Mouse (Mus musculus): Measurements from ENCODE around the gene Icosl. TPM values are rescaled to one million over a fixed set of nuclear protein-coding genes. Genes with fewer than 3 reads are reported as not detected.
A peak's percentile ranks its signal among the peaks of the same experiment; 100 is the strongest.

Icosl gene
- polyA plus RNA-seq, 1 experiment = 17.6 TPM

DNA sequence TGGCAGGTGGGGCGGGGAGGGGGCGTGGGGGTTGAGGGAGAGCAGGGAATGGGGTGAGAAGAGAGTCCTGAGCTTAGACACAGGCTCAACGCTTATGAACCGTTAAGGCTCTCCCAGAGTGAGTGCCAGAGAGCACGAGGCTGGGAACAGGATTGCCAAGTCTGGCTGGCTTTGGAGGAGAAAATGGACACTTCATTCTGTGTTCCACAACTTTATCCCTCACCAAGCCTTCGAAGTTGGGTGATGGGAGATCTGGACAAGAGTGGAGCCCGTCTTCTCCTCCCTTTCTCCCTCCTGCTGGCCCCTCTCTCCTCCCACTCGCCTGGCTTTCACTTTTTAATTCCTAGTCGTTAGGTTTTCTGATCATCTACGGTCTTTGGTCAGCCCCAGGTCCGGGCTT is 561 bp upstream of the Icosl start:
- H3K4me3 ChIP-seq (replicated peaks; ENCODE audit: extremely low read depth, low read depth, low read length) = peak overlapping the region; percentile 67
- 17% methylated on average over 11 of the region's 11 CpGs for WGBS
- TF ChIP-seq POLR2A (IDR thresholded peaks at IDR 0.05; ENCODE audit: borderline replicate concordance, extremely low read depth, low read depth, low read length) = no peak
- no peak for TF ChIP-seq CTCF (IDR thresholded peaks at IDR 0.05; ENCODE audit: insufficient read depth, low read length)
- peak; percentile 19 for DNase-seq
- no peaks in the 10 kb centered on the region for H3K4me1 ChIP-seq (ENCODE audit: control insufficient read depth, insufficient read depth, low read length)

DNA sequence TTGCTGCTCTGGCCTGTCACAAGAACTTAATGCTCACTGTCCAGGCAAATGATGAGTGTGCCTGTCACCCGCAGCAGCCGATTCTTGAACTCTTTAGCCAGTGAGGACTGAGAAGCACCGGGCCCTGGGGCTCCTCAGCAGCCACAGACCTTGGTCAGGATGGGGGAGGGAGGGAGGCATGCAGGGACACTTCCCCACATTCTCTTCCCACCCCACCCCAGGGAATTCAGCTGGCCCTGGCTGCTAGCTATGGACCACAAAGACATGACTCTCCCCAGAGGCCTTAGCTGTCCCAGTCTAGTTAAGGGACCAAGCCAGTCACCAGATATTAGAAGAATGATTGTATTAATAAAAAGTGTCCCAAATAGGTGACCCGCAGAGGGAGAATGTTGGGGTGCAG is 5.0 kb downstream of the Icosl start:
- 69% methylated on average over 4 of the region's 4 CpGs for WGBS
- TF ChIP-seq CTCF (IDR thresholded peaks at IDR 0.05; ENCODE audit: insufficient read depth, low read length) (no peak), POLR2A (IDR thresholded peaks at IDR 0.05; ENCODE audit: borderline replicate concordance, extremely low read depth, low read depth, low read length) (no peak)
- no peaks in the 10 kb centered on the region for H3K4me1 ChIP-seq (ENCODE audit: control insufficient read depth, insufficient read depth, low read length)
- DNase-seq = no peak
- no peak overlapping the region for H3K4me3 ChIP-seq (replicated peaks; ENCODE audit: extremely low read depth, low read depth, low read length)

DNA sequence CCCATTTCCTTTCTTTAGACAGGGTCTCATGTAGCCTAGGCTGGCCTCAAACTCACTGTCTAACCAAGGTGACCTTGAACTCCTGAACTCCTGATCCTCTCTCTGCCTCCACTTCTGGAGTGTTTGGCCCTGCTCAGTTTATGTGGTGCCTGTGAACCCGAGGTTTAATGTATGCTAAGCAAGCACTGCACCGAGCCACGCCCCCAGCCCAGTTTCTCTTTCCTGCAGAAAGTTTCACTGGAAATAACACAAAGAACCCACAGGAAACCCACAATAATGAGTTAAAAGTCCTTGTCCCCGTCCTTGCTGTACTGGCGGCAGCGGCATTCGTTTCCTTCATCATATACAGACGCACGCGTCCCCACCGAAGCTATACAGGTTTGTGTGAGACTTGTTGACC is 5.9 kb downstream of the Icosl start:
- no peaks in the 10 kb centered on the region for H3K4me1 ChIP-seq (ENCODE audit: control insufficient read depth, insufficient read depth, low read length)
- no peak for DNase-seq
- 69% methylated on average over 11 of the region's 11 CpGs for WGBS
- H3K4me3 ChIP-seq (replicated peaks; ENCODE audit: extremely low read depth, low read depth, low read length) = no peak overlapping the region
- TF ChIP-seq CTCF (IDR thresholded peaks at IDR 0.05; ENCODE audit: insufficient read depth, low read length) = no peak
- no peak for TF ChIP-seq POLR2A (IDR thresholded peaks at IDR 0.05; ENCODE audit: borderline replicate concordance, extremely low read depth, low read depth, low read length)

DNA sequence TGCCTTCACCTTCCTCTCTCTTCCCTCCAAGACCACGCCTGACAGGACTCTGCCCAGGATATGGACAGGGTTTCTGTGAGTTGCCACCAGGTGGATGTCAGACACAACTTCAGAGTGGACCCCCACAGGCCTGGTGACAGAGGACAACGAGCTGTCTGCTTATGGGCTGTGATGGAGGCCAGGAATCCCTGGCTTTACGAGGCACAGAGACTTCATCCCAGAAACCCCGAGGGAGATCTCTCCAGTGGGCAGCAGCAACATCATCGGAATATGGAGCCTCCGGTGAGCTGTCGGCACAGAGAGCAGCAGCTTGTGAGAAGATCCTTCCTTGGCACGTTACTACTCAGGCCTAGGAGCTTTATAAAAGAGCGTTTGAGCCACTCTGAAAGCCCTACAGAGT is 8.8 kb downstream of the Icosl start:
- no peak for DNase-seq
- TF ChIP-seq POLR2A (IDR thresholded peaks at IDR 0.05; ENCODE audit: borderline replicate concordance, extremely low read depth, low read depth, low read length) (no peak), CTCF (IDR thresholded peaks at IDR 0.05; ENCODE audit: insufficient read depth, low read length) (no peak)
- WGBS = 77% methylated on average over 9 of the region's 9 CpGs
- Histone ChIP-seq H3K4me1 (ENCODE audit: control insufficient read depth, insufficient read depth, low read length) (no peaks in the 10 kb centered on the region), H3K4me3 (replicated peaks; ENCODE audit: extremely low read depth, low read depth, low read length) (no peak overlapping the region)

DNA sequence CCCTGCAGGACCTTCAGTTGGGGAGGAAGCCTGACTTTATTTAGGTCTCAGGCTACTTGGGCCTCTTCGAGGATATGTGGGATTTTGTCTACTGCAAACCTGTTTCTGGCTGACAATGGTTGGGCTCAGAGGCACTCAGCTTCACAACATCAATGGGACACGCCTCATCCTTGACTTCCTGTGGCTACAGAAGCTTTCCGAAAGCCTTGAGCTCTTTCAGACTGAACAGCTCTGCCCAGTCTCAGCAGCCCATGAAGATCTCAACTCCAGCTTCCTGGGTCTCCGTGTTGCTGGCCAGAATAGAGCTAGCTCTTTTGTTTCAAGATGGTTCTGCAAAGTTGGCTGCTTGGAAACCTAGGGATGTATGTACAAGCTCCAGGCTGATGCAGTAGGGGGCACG is 9.2 kb downstream of the Icosl start:
- H3K4me3 ChIP-seq (replicated peaks; ENCODE audit: extremely low read depth, low read depth, low read length) = no peak overlapping the region
- WGBS = 61% methylated on average over 5 of the region's 5 CpGs
- no peak for DNase-seq
- TF ChIP-seq CTCF (IDR thresholded peaks at IDR 0.05; ENCODE audit: insufficient read depth, low read length) = no peak
- no peak for TF ChIP-seq POLR2A (IDR thresholded peaks at IDR 0.05; ENCODE audit: borderline replicate concordance, extremely low read depth, low read depth, low read length)
- H3K4me1 ChIP-seq (ENCODE audit: control insufficient read depth, insufficient read depth, low read length) = no peaks in the 10 kb centered on the region

DNA sequence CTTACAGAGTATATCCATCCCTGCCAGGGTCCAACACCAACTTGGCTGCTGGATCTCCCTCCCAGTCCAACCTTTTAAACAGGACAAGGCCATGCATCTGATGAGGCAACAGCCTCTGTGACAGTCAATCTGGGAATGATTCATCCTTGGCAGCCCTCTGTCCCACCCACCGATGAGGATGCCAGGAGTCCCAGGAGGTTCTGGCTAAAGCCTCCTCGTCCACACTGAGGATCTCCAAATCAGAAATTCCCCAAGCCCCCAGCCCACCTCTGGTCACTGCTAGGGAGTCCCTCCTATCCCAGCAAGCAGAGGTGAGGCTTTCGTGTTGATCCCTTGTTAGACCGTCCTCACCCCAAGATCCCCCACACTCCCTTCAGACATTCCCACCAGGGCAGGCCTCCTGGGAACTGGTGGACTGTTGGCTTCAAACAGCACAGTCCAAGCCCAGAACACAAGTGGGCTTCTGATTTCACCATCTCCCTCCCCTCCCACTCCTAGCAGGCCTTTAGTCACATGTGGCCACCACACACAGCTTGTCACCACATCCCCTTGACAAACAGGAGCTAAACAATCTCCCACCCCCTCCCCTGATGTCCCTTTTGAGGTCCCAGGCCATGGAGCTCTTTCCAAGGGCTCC is 11.0 kb downstream of the Icosl start:
- no peak overlapping the region for H3K4me3 ChIP-seq (replicated peaks; ENCODE audit: extremely low read depth, low read depth, low read length)
- WGBS = 77% methylated on average over 4 of the region's 4 CpGs
- TF ChIP-seq POLR2A (IDR thresholded peaks at IDR 0.05; ENCODE audit: borderline replicate concordance, extremely low read depth, low read depth, low read length) = no peak
- TF ChIP-seq CTCF (IDR thresholded peaks at IDR 0.05; ENCODE audit: insufficient read depth, low read length) = no peak
- no peak for DNase-seq
- H3K4me1 ChIP-seq (ENCODE audit: control insufficient read depth, insufficient read depth, low read length) = no peaks in the 10 kb centered on the region

DNA sequence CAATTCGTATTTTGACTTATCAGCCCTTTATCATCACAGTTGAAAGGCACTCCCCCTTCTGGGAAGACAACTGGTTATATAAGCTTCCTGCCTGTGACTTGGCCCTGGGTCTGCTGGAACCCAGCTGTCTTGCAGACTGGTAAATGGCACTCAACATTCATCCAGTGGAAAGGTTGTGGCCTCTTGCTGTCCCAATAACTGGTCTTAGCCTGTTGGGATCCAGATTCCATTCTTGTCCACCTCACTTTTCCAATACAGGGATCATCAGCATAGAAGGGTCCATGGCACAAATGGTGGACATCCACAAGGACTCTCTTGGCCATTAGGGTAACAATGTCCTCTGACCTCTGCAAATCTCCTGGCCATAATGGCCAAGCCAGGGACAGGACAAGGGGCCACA is 15.0 kb downstream of the Icosl start:
- DNase-seq = no peak
- WGBS = 36% methylated on average over 1 of the region's 1 CpGs
- no peak overlapping the region for H3K4me3 ChIP-seq (replicated peaks; ENCODE audit: extremely low read depth, low read depth, low read length)
- no peaks in the 10 kb centered on the region for H3K4me1 ChIP-seq (ENCODE audit: control insufficient read depth, insufficient read depth, low read length)
- TF ChIP-seq CTCF (IDR thresholded peaks at IDR 0.05; ENCODE audit: insufficient read depth, low read length) = no peak
- no peak for TF ChIP-seq POLR2A (IDR thresholded peaks at IDR 0.05; ENCODE audit: borderline replicate concordance, extremely low read depth, low read depth, low read length)

DNA sequence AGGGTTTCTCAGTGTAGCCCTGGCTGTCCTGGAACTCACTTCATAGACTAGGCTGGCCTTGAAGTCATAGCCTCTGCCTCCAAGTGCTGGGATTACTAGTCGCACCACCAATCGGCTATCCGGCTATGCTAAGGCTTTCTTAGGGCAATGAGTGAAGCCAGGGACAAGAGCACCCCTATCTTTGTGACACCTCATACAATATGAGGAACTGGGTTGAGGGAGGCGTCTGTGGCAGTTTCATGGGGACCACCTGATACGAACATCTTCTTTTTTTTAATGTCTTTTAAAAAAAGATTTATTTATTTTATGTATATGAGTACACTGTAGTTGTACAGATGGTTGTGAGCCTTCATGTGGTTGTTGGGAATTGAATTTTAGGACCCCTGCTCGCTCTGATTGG is 16.6 kb downstream of the Icosl start:
- no peak for DNase-seq
- TF ChIP-seq CTCF (IDR thresholded peaks at IDR 0.05; ENCODE audit: insufficient read depth, low read length) (no peak), POLR2A (IDR thresholded peaks at IDR 0.05; ENCODE audit: borderline replicate concordance, extremely low read depth, low read depth, low read length) (no peak)
- no peak overlapping the region for H3K4me3 ChIP-seq (replicated peaks; ENCODE audit: extremely low read depth, low read depth, low read length)
- WGBS = 92% methylated on average over 6 of the region's 6 CpGs
- no peaks in the 10 kb centered on the region for H3K4me1 ChIP-seq (ENCODE audit: control insufficient read depth, insufficient read depth, low read length)

DNA sequence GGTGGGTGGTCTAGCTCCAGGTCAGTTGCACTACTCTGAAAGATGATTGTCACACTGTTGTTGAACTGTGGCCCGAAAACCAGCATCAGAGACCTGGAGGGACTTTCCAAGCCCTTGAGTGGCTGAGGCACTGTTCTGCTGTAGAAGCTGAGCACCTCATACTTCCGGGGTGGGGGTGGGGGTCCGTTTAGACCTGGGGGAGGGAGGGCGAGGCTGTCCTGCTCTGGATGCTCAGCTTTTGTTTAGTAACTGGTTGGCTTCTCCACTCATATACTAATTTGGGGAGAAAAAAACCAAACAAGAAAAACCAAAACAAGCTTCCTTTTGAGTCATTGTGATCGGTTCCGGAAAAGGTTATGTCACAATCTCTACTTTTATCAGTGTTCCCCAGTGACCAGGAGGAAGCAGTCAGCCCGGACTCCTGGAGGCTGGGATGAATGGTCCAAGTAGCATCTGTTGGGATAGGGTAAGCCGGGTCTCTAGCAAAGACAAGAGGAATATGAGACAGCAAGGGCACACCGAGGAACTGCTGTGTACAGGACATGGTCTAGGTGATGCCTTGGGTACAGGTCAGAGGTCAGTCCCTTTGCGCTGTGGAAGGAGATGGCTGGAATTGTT is 17.5 kb downstream of the Icosl start:
- no peak for DNase-seq
- TF ChIP-seq POLR2A (IDR thresholded peaks at IDR 0.05; ENCODE audit: borderline replicate concordance, extremely low read depth, low read depth, low read length) (no peak), CTCF (IDR thresholded peaks at IDR 0.05; ENCODE audit: insufficient read depth, low read length) (no peak)
- Histone ChIP-seq H3K4me1 (ENCODE audit: control insufficient read depth, insufficient read depth, low read length) (no peaks in the 10 kb centered on the region), H3K4me3 (replicated peaks; ENCODE audit: extremely low read depth, low read depth, low read length) (no peak overlapping the region)
- 63% methylated on average over 10 of the region's 10 CpGs for WGBS

DNA sequence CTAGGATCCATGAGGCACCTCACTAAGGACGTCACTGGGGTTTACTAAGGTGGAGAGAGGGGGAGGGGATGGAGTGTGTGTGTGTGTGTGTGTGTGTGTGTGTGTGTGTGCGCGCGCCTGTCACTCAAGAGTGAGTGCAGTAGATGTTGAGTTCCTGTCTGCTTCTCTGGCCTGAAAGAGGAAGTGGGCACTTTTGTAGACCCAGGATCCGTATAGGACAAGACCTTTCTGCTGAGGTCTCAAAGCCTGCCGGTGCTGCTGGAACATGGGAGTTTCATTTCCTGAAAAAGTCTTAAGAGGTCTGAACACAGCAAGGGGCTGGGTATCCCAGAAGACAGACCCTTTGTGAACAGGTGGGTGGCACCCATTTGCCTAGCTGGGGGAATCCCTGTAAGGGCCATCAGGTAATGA is 18.0 kb downstream of the Icosl start:
- no peaks in the 10 kb centered on the region for H3K4me1 ChIP-seq (ENCODE audit: control insufficient read depth, insufficient read depth, low read length)
- no peak overlapping the region for H3K4me3 ChIP-seq (replicated peaks; ENCODE audit: extremely low read depth, low read depth, low read length)
- DNase-seq = no peak
- WGBS = 66% methylated on average over 6 of the region's 6 CpGs
- TF ChIP-seq CTCF (IDR thresholded peaks at IDR 0.05; ENCODE audit: insufficient read depth, low read length) (no peak), POLR2A (IDR thresholded peaks at IDR 0.05; ENCODE audit: borderline replicate concordance, extremely low read depth, low read depth, low read length) (no peak)

All from lung, adult 2 months (tissue).